Mouse (Mus musculus): ENCODE measurements around the gene Tdrkh. TPM values are rescaled to one million over a fixed set of nuclear protein-coding genes. Genes with fewer than 3 reads are reported as not detected.

The Tdrkh gene
- total RNA-seq, 2 experiments from 2014 or later, result 2.3 to 4.7 TPM

DNA sequence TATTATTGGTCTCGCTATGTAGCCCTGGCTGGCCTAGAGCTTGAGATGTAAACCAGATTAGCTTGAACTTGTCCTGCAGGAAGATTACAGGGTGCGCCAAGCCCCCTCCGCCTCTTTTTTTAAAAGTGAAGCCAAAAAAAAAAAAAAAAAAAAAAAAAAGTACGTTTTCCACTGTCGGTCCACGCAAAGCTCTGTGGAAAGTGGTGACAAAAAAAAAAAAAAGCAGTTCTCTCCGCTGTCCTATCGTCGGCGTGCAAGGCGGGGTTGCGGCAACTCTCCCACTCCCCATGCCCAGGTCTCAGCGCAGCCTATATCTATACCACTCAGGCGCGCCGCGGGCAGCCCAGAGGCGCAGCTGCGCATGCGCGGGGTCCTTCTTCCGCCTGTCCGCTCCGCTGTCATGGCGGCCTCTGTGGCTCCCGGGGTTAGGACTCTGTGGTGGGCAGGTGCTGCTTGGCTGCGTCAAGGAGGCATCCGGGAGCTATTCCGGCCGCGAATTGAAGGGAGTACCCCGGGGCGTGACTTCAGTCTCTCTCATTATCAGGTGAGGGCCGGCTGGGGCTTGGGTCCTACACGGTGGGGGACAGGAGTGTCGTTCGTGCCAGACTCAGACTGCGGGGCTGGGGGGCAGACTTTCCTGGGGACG, 30.0 kb downstream of the Tdrkh start, which contains the start of gene Mrpl9:
TSS of gene Mrpl9 (plus strand) at position 368 of the 646 bp plus-strand sequence.
- ATAC-seq (replicated peaks; ENCODE audit: low FRiP score, low TSS enrichment, poor library complexity, severe bottlenecking), result peak; percentile 96

GRCm38 (mm10) chr3:94443597-94443964, 30.5 kb downstream of the Tdrkh start, which contains the start of gene Oaz3:
Gene Oaz3, minus strand, starts transcription at chr3:94443915.
- peak; percentile 31 for ATAC-seq (replicated peaks; ENCODE audit: low FRiP score, low TSS enrichment, poor library complexity, severe bottlenecking)

- no peak for ATAC-seq (replicated peaks; ENCODE audit: low FRiP score, low TSS enrichment, poor library complexity, severe bottlenecking)
Measured at GRCm38 (mm10) chr3:94449377-94449776, 36.3 kb downstream of the Tdrkh start.

DNA sequence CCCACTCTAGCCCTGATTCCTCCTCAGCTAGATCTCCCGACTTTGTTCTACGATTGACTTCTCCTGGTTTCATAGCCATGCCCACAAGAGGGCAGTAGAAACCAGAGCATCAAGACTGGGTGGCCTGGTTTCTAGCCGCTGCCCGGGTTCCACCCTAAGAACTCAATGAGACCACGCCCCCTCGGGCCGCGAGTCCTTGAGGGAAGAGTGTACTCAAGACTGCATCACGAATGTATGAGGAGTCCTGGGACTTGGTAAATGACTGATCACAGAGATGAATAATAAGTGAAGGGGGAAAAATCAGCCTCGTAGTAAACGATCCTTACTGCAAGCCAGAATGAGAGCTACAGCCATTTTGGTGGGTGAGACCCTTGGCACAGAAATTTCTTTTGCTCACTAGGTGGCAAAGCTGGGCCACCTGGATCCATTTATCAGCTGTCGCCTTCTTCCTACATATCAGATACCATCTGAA, 43.5 kb downstream of the Tdrkh start:
- ATAC-seq (replicated peaks; ENCODE audit: low FRiP score, low TSS enrichment, poor library complexity, severe bottlenecking), result peak; percentile 95

GRCm38 (mm10) chr3:94457055-94457454, 44.0 kb downstream of the Tdrkh start:
- ATAC-seq (replicated peaks; ENCODE audit: low FRiP score, low TSS enrichment, poor library complexity, severe bottlenecking), result 0 out of 2 replicates have a peak, but pooled peaks have one; percentile 26

- no peak for ATAC-seq (replicated peaks; ENCODE audit: low FRiP score, low TSS enrichment, poor library complexity, severe bottlenecking)
Measured at GRCm38 (mm10) chr3:94459834-94460233, 46.8 kb downstream of the Tdrkh start.

GRCm38 (mm10) chr3:94463926-94464578, 51.0 kb downstream of the Tdrkh start:
- no peak for ATAC-seq (replicated peaks; ENCODE audit: low FRiP score, low TSS enrichment, poor library complexity, severe bottlenecking)

- no peak for ATAC-seq (replicated peaks; ENCODE audit: low FRiP score, low TSS enrichment, poor library complexity, severe bottlenecking)
Measured at GRCm38 (mm10) chr3:94465632-94466430, 52.8 kb downstream of the Tdrkh start.

GRCm38 (mm10) chr3:94468931-94469330, 55.9 kb downstream of the Tdrkh start:
- no peak for ATAC-seq (replicated peaks; ENCODE audit: low FRiP score, low TSS enrichment, poor library complexity, severe bottlenecking)

DNA sequence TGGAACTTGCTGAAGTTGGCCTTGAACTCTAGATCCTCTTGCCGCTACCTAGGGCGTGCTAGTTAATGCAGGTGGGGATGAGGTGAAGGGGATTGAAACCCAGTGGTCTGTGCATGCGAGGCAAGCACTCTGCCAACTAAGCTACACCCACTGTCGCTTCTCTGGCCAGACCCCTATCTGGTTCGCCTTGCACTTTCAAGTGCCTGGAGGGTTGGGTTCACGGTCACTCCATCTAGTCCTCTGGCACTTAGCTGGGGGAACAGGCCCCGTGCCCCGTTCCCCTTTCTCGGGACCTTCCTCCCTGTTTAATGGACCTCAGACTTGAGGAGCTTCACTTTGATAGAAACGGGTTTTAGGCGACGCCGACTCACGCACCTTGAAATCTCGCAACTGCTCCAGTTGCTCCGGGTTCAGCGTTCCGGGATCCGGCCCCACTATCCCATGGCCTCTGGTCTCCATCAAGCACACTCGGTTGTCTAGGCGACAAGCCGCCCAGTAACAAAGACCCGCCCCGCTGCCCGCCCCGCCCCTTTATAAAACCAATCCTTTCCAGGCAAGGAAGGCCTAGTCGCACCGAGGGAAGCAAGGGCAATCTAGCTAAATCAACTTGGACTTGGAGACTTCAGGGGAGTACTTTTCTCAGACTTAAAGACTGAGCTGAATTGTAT, 59.5 kb downstream of the Tdrkh start:
- no peak for ATAC-seq (replicated peaks; ENCODE audit: low FRiP score, low TSS enrichment, poor library complexity, severe bottlenecking)

DNA sequence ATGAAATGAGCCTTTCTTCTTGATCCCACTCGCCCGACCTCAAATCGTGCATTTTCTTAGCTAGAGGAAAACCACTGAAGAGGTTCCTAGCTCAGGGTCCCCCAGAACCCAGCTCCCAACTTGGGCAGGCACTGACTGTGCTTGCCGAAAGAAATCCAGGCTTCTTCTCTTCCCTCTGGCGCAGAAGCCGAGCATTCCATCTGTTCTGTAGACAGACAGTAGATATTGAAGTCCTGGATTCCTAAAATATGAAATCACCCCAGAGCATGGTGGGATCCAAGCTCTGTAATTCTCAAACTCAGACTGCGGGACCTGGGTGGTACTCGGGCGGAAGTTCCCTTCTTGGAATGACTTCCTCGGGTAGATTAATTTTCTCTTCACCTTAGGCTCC, 60.0 kb downstream of the Tdrkh start:
- ATAC-seq (replicated peaks; ENCODE audit: low FRiP score, low TSS enrichment, poor library complexity, severe bottlenecking), result no peak

DNA sequence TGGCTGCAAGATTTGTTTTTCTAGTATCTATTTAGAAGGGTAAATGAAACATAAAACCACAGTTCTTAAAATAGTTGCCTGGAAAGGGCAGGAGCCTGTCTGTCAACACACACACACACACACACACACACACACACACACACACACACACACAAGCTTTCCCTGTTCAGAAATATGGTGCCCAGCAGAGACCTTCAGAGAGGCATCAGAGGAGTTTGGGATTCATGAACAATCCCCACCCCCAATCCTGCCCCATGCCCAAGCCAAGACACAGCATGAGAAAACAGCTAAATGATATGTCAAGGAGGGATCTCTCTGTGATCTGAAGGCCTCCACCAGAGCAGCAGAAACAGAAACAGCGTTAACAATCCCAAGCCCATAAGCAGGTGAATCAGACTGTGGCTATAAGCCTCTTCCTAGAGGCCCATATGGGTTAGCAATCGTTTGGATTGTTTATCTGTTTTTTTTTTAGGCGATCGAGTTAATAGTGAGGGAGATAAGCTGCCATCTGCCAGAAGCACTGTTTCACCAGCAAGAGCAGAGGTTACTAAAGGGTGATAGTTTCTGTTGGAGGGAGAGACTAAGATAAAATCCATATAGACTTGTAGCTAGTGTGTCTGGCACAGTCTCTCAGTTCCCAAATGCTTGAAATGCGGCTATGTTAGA, 60.6 kb downstream of the Tdrkh start:
- no peak for ATAC-seq (replicated peaks; ENCODE audit: low FRiP score, low TSS enrichment, poor library complexity, severe bottlenecking)

DNA sequence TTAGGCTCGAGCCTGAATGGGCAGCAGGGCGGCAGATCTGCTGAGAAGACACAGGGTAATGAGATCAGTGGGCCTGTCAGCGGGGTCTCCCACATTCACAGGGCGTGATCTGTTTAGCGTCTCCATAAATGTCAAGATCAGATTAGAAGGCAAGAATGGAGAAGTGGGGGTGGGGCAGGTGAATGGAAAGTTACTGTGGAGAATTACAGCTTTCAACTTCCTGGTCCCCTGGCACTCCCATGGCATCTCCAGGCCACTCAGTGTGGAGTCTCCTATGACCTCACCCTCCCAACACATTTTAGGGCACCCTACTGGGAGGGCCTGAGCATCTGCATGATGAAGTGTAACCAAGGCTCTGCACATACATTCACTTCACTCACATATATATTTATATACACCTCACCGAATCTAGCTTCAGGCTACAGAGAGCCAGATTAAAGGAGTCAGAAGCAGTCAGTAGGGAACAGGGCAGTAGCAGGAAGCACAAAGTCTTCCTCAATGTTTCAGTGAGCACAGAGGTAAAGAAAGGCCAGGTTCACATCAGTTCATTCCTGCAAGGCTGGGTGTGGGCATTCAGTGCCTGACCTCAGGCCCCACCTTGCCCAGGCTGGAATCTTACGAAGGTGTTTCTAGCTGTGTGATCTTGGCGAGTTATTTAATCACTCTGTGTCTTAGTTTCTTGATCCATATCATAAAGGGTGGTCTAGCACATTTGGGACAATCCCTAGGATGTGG, 63.4 kb downstream of the Tdrkh start:
- no peak for ATAC-seq (replicated peaks; ENCODE audit: low FRiP score, low TSS enrichment, poor library complexity, severe bottlenecking)

DNA sequence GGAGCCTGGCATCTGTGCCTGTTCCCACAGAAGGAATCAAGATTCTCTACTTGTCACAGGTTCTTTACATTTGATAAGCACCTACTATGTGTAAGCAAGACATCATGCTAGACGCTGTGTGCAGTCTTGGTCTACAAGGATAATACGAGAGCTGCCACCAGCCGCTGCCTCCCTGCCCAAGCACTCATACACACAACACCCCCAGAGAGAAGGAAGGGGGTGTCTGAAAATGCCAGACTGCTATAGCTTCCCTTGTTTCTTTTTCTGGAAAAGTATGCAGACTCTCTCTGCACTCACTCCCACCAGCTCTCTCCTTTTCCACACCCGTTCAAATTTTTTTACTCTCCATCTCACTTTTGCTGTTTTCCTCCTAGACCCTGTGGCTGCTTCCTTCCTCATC, 64.4 kb downstream of the Tdrkh start:
- no peak for ATAC-seq (replicated peaks; ENCODE audit: low FRiP score, low TSS enrichment, poor library complexity, severe bottlenecking)

DNA sequence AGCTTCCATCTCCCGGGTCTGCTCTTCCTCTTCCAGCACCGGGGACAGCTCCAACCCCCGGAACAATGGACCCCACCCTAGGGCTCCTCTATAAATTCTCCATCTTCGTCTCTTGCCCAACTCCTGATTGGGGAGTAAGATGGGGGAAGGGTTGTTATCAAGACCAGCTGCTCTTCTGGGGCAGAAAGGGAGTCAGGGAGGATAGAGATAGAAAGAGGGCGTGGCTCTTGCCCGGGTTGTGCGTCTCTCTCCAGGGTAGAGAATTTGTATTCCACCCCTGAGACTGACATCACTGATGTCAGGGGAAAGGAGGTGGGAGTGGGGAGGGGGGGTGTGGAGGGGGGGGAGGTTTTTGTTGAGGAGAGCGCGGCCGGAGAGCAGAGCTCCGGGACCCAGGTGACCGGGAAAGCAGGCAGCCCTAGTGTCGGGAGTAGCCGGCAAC, 64.9 kb downstream of the Tdrkh start, which contains the start of gene Celf3:
TSS of gene Celf3 (plus strand) at position 315 of the 442 bp plus-strand sequence.
- ATAC-seq (replicated peaks; ENCODE audit: low FRiP score, low TSS enrichment, poor library complexity, severe bottlenecking), result peak; percentile 80

- ATAC-seq (replicated peaks; ENCODE audit: low FRiP score, low TSS enrichment, poor library complexity, severe bottlenecking), result no peak
Measured at GRCm38 (mm10) chr3:94478591-94479169, 65.6 kb downstream of the Tdrkh start.

DNA sequence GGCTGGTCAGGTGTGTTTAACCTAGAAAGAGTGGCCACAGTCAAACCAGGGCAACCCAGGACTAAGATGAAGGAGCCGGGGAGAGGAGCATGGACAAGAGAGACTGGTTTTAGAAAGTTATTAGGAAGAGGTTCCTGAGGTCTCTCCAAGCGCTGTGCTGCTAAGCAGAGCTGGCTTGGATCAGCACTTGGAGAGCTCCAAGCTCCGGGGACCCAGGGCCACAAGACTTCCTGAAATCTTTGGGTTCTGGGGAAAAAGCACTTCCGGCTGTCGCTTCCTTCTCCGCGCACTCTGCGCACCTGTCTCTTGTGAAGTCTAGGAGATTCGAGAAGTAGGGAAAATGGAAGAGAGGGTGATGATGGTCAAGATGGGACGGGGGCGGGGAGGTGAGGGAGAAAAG, 66.5 kb downstream of the Tdrkh start:
- ATAC-seq (replicated peaks; ENCODE audit: low FRiP score, low TSS enrichment, poor library complexity, severe bottlenecking), result no peak

DNA sequence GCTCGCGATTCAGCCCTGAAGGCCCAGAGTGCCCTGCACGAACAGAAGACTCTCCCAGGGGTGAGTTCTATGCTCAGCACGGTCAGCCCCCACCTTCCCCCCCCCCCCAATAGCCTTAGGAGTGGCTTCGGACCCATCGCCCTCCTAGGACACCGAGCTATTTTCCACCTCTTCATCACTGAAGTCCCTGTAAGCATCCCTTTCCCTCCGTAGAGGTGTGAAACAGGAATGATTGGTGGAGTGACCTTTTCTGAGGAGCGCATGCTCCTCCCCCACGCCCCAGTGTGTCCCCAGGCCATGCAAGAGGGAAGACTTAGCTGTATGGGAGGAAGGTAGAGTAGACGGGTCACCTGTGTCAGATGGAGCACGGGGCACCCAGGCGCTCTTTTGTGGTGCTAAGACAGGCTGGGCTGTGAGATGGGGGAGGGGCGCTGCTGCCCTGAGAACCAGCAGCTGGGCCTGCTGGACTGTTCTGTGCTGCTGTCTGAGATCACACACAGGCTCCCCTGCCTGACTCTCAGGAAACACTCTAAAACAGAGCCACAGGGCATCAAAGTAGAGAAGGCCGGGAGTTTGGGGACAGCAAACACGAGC, 67.3 kb downstream of the Tdrkh start, which contains the start of gene Riiad1:
TSS of gene Riiad1 (minus strand) at position 51 of the 594 bp plus-strand sequence.
- no peak for ATAC-seq (replicated peaks; ENCODE audit: low FRiP score, low TSS enrichment, poor library complexity, severe bottlenecking)

All from megakaryocyte-erythroid progenitor cell, adult 5-6 weeks (primary cell).